Mouse (Mus musculus): ENCODE results near the gene Lrrc71.

The Lrrc71 gene

GRCm38 (mm10) chr3:87763683-87764289 is 15.4 kb upstream of the Lrrc71 start:
- 20% methylated on average over 15 of the region's 15 CpGs for WGBS

GRCm38 (mm10) chr3:87763202-87763601 is 14.8 kb upstream of the Lrrc71 start:
- WGBS, result 59% methylated on average over 4 of the region's 4 CpGs

- WGBS, result 83% methylated on average over 20 of the region's 20 CpGs
Observed at GRCm38 (mm10) chr3:87761408-87762375, 13.3 kb upstream of the Lrrc71 start.

- WGBS, result 87% methylated on average over 3 of the region's 5 CpGs
Observed at GRCm38 (mm10) chr3:87758641-87759040, 10.2 kb upstream of the Lrrc71 start.

- WGBS, result 67% methylated on average over 20 of the region's 20 CpGs
Observed at GRCm38 (mm10) chr3:87756488-87756887, 8.1 kb upstream of the Lrrc71 start.

- WGBS, result 5% methylated on average over 24 of the region's 24 CpGs
Observed at GRCm38 (mm10) chr3:87755964-87756363, 7.5 kb upstream of the Lrrc71 start.

- WGBS, result 87% methylated on average over 13 of the region's 13 CpGs
Observed at GRCm38 (mm10) chr3:87753829-87754228, 5.4 kb upstream of the Lrrc71 start.

- 92% methylated on average over 3 of the region's 3 CpGs for WGBS
Observed at GRCm38 (mm10) chr3:87752567-87752966, 4.1 kb upstream of the Lrrc71 start.

- 89% methylated on average over 12 of the region's 12 CpGs for WGBS
Observed at GRCm38 (mm10) chr3:87749977-87750376, 1.6 kb upstream of the Lrrc71 start.

- WGBS, result 16% methylated on average over 5 of the region's 5 CpGs
Observed at GRCm38 (mm10) chr3:87749036-87749435, 611 bp upstream of the Lrrc71 start.

- WGBS, result 47% methylated on average over 18 of the region's 18 CpGs
Observed at GRCm38 (mm10) chr3:87745036-87745659, 3.3 kb downstream of the Lrrc71 start.

- 87% methylated on average over 4 of the region's 4 CpGs for WGBS
Observed at GRCm38 (mm10) chr3:87743927-87744326, 4.5 kb downstream of the Lrrc71 start.

- 90% methylated on average over 16 of the region's 16 CpGs for WGBS
Observed at GRCm38 (mm10) chr3:87742735-87743134, 5.7 kb downstream of the Lrrc71 start.

- 41% methylated on average over 3 of the region's 3 CpGs for WGBS
Observed at GRCm38 (mm10) chr3:87742013-87742412, 6.4 kb downstream of the Lrrc71 start.

GRCm38 (mm10) chr3:87738906-87739305 is 9.5 kb downstream of the Lrrc71 start:
- WGBS, result 68% methylated on average over 5 of the region's 5 CpGs

GRCm38 (mm10) chr3:87735335-87735734 is 13.1 kb downstream of the Lrrc71 start:
- WGBS, result 91% methylated on average over 9 of the region's 9 CpGs

- WGBS, result 87% methylated on average over 11 of the region's 11 CpGs
Observed at GRCm38 (mm10) chr3:87733984-87734761, 14.3 kb downstream of the Lrrc71 start.

- 90% methylated on average over 4 of the region's 4 CpGs for WGBS
Observed at GRCm38 (mm10) chr3:87733098-87733497, 15.3 kb downstream of the Lrrc71 start.

- WGBS, result 92% methylated on average over 6 of the region's 6 CpGs
Observed at GRCm38 (mm10) chr3:87728696-87729095, 19.7 kb downstream of the Lrrc71 start.

GRCm38 (mm10) chr3:87726191-87726590 is 22.2 kb downstream of the Lrrc71 start:
- 98% methylated on average over 7 of the region's 7 CpGs for WGBS

- WGBS, result 98% methylated on average over 16 of the region's 16 CpGs
Observed at GRCm38 (mm10) chr3:87725396-87726160, 22.8 kb downstream of the Lrrc71 start.
